ENCODE assay signal across 37 mouse cellular contexts in the genomic region with DNA sequence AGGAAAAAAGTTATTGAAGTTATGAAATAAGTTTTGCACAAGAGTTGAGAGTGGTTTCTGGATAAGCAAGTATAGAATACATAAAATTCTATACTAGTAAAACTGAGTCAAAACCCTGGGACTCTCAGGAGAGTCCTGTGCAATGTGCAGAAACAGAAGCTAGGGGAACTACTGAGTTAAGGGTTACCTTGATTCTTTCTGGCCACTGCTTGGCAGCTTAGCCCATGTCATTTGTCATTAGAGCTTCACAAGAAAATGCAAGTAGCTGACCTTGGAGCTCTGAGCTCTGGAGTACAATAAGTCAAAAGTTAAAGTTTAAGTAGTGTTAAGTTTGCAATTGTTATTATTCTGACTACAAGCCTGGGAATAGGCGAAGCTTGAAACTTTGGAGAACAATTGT. TPM values are rescaled to one million over a fixed set of nuclear protein-coding genes. Genes with fewer than 3 reads are reported as not detected.
DNase-seq lines count a peak whose midpoint lies in the region; ATAC-seq and TF ChIP-seq lines count a peak whose summit lies in the region.
"Had no signal": no experiment of that assay in that cellular context is flagged by ENCODE, and none has a peak within 500 bp of the region (broad histone marks: within the 10 kb centered on the region; RNA-seq: fewer than 3 reads in every experiment).

No protein-coding gene starts in this region.

- CTCF ChIA-PET in Patski (lab: Charles Lee): interaction anchor here (0.8 to 2.0 kb wide), 3 partner anchors 8 to 121 kb away, joined by 3 to 6 read pairs (median 4); no protein-coding TSS in a partner anchor

- H3K4me2 ChIP-seq in heart, postnatal 0 days (ENCODE audit: low read depth, low read length): no peak overlapping the region
- no peak overlapping the region for H3K4me2 ChIP-seq in kidney, postnatal 0 days (ENCODE audit: low read length)
- H3K4me2 ChIP-seq: embryonic facial prominence, embryonic 13.5 days; forebrain, embryonic 15.5 days; heart, embryonic 15.5 days; hindbrain, embryonic 14.5 days; limb, embryonic 15.5 days; liver, embryonic 13.5 days; midbrain, embryonic 15.5 days had no signal

- no peaks in the 10 kb centered on the region for H3K9me3 ChIP-seq in heart, postnatal 0 days (replicated peaks; ENCODE audit: control insufficient read depth, low read length)
- no peaks in the 10 kb centered on the region for H3K9me3 ChIP-seq in kidney, postnatal 0 days (replicated peaks; ENCODE audit: low read length)
- H3K9me3 ChIP-seq: embryonic facial prominence, embryonic 13.5 days; forebrain, embryonic 10.5 days; forebrain, embryonic 15.5 days; heart, embryonic 10.5 days; heart, embryonic 15.5 days; limb, embryonic 10.5 days; limb, embryonic 15.5 days; liver, embryonic 13.5 days; midbrain, embryonic 15.5 days had no signal

- no peaks in the 10 kb centered on the region for H3K27me3 ChIP-seq in heart, postnatal 0 days (ENCODE audit: control insufficient read depth, insufficient read depth, low read length)
- no peaks in the 10 kb centered on the region for H3K27me3 ChIP-seq in kidney, postnatal 0 days (ENCODE audit: insufficient read depth, low read length)
- no peaks in the 10 kb centered on the region for H3K27me3 ChIP-seq in Patski
- H3K27me3 ChIP-seq: CH12.LX; embryonic facial prominence, embryonic 13.5 days; forebrain, embryonic 15.5 days; heart, embryonic 15.5 days; limb, embryonic 15.5 days; liver, embryonic 13.5 days; midbrain, embryonic 15.5 days had no signal

- no peak for DNase-seq in heart, postnatal 0 days (ENCODE audit: low spot score)
- no peak for DNase-seq in heart, postnatal 36 days
- peak; percentile 45 for DNase-seq in kidney, postnatal 0 days (ENCODE audit: low spot score)
- no peak for DNase-seq in kidney, postnatal 10 days
- DNase-seq in Patski (ENCODE audit: low read depth, low spot score): no peak
- peak; percentile 23 for DNase-seq in adipocyte (ENCODE audit: low spot score)
- DNase-seq in spleen, postnatal 4 days (ENCODE audit: low spot score in 2 of 2): no peak
- DNase-seq: cerebellum, adult 18-20 months; cerebellum, postnatal 10 days; gastrocnemius, postnatal 25 days; heart, postnatal 4 days; liver, embryonic 13.5 days; lung, adult 18-20 months; lung, postnatal 10 days; right cerebral cortex, postnatal 25 days; thymus, adult 18-20 months; thymus, postnatal 25 days had no signal

- H3K4me3 ChIP-seq in heart, postnatal 0 days (ENCODE audit: low read depth, low read length): no peak overlapping the region
- no peak overlapping the region for H3K4me3 ChIP-seq in kidney, postnatal 0 days (replicated peaks; ENCODE audit: low read depth, low read length)
- H3K4me3 ChIP-seq: embryonic facial prominence, embryonic 13.5 days; forebrain, embryonic 10.5 days; forebrain, embryonic 15.5 days; heart, embryonic 10.5 days; heart, embryonic 15.5 days; limb, embryonic 10.5 days; limb, embryonic 15.5 days; liver, embryonic 13.5 days; midbrain, embryonic 15.5 days had no signal

- no peak overlapping the region for H3K9ac ChIP-seq in heart, postnatal 0 days (replicated peaks; ENCODE audit: low read depth, low read length)
- no peak overlapping the region for H3K9ac ChIP-seq in kidney, postnatal 0 days (ENCODE audit: low read depth, low read length)
- H3K9ac ChIP-seq: embryonic facial prominence, embryonic 13.5 days; forebrain, embryonic 15.5 days; heart, embryonic 15.5 days; hindbrain, embryonic 14.5 days; limb, embryonic 15.5 days; liver, embryonic 13.5 days; midbrain, embryonic 15.5 days had no signal

- H3K36me3 ChIP-seq in heart, postnatal 0 days (replicated peaks; ENCODE audit: control insufficient read depth, insufficient read depth, low read length): no peaks in the 10 kb centered on the region
- H3K36me3 ChIP-seq in kidney, postnatal 0 days (ENCODE audit: insufficient read depth, low read length): no peaks in the 10 kb centered on the region
- H3K36me3 ChIP-seq: embryonic facial prominence, embryonic 13.5 days; forebrain, embryonic 10.5 days; forebrain, embryonic 15.5 days; heart, embryonic 10.5 days; heart, embryonic 15.5 days; limb, embryonic 10.5 days; limb, embryonic 15.5 days; liver, embryonic 13.5 days; midbrain, embryonic 15.5 days had no signal

- intact Hi-C loops in heart, postnatal 36 days (cut with DNase I): no loop called here

- TF ChIP-seq CTCF in heart, postnatal 0 days (IDR thresholded peaks at IDR 0.05; ENCODE audit: low read depth): peak; percentile 16; the same call in 1 of the 2 replicates
- TF ChIP-seq CTCF in kidney, postnatal 0 days (IDR thresholded peaks at IDR 0.05; ENCODE audit: low read depth): peak; percentile 57
- peak; percentile 50 for TF ChIP-seq CTCF in Patski (IDR thresholded peaks at IDR 0.05)

- no peak overlapping the region for H3K27ac ChIP-seq in heart, postnatal 0 days (ENCODE audit: low read depth)
- no peak overlapping the region for H3K27ac ChIP-seq in kidney, postnatal 0 days
- H3K27ac ChIP-seq: embryonic facial prominence, embryonic 13.5 days; forebrain, embryonic 10.5 days; forebrain, embryonic 15.5 days; heart, embryonic 10.5 days; heart, embryonic 15.5 days; hindbrain, embryonic 14.5 days; limb, embryonic 10.5 days; limb, embryonic 15.5 days; liver, embryonic 13.5 days; midbrain, embryonic 15.5 days had no signal

- H3K4me1 ChIP-seq in heart, postnatal 0 days (ENCODE audit: control insufficient read depth, insufficient read depth): no peaks in the 10 kb centered on the region
- H3K4me1 ChIP-seq in kidney, postnatal 0 days (replicated peaks; ENCODE audit: insufficient read depth, low read length): no peaks in the 10 kb centered on the region
- H3K4me1 ChIP-seq: embryonic facial prominence, embryonic 13.5 days; forebrain, embryonic 10.5 days; forebrain, embryonic 15.5 days; heart, embryonic 10.5 days; heart, embryonic 15.5 days; limb, embryonic 10.5 days; limb, embryonic 15.5 days; liver, embryonic 13.5 days; midbrain, embryonic 15.5 days had no signal

- WGBS in heart, postnatal 0 days: 75% methylated on average over 1 of the region's 1 CpGs
- WGBS in kidney, postnatal 0 days: 50% methylated on average over 1 of the region's 1 CpGs

- ATAC-seq in heart, postnatal 0 days (ENCODE audit: insufficient read depth, low read depth): no peak
- ATAC-seq in kidney, postnatal 0 days (replicated peaks; ENCODE audit: low FRiP score, low read depth): no peak
- peak; percentile 32 for ATAC-seq in Patski
- ATAC-seq: forebrain, embryonic 15.5 days; midbrain, embryonic 15.5 days had no signal

- POLR2A ChIA-PET in Patski (lab: Charles Lee): no interaction called here

- in situ Hi-C loops in Patski (cut with MboI; ENCODE audit: low pct_unique_long_range_greater_than_20kb): no loop called here

- TF ChIP-seq EP300 in heart, postnatal 0 days (IDR thresholded peaks at IDR 0.05; ENCODE audit: low read depth): no peak

RNA-seq across cellular contexts. Expression of a gene that starts 13.7 kb away (rescaled TPM):
- 0.99 and 1.6 TPM in 2 replicates for total RNA-seq in heart, postnatal 0 days (2014; rRNA removed; ENCODE audit: low replicate concordance)
- polyA plus RNA-seq in heart, postnatal 0 days (2015; fragmentation: Nextera tagmentation; extraction: Ambion mirVana): 0.14 and 0.19 TPM in 2 replicates
- under 1 TPM; 0.24 to 0.31 TPM for total RNA-seq in heart, postnatal 36 days (2021)
- polyA plus RNA-seq in kidney, postnatal 0 days (2015; fragmentation: Nextera tagmentation; extraction: Ambion mirVana): 0.78 and 1.0 TPM in 2 replicates
- not detected for polyA plus RNA-seq in Patski (2021)
- total RNA-seq: CH12.LX; common myeloid progenitor, adult 5-6 weeks; gastrocnemius, adult 18-20 months; gastrocnemius, postnatal 25 days; left cerebral cortex, postnatal 10 days; neutrophil, adult 5-6 weeks had no signal
- polyA plus RNA-seq: brain, embryonic 14.5 days; C2C12; embryonic facial prominence, embryonic 13.5 days; forebrain, embryonic 10.5 days; forebrain, embryonic 15.5 days; frontal cortex, adult 2 months; heart, embryonic 10.5 days; heart, embryonic 15.5 days; hindbrain, embryonic 14.5 days; limb, embryonic 10.5 days; liver, embryonic 13.5 days; midbrain, embryonic 15.5 days; neural tube, embryonic 11.5 days had no signal

RNA-seq across cellular contexts. Expression of a gene that starts 32.8 kb away (rescaled TPM):
- not detected in 2 replicates for total RNA-seq in heart, postnatal 0 days (2014; rRNA removed; ENCODE audit: low replicate concordance)
- not detected in 2 replicates for polyA plus RNA-seq in heart, postnatal 0 days (2015; fragmentation: Nextera tagmentation; extraction: Ambion mirVana)
- total RNA-seq in heart, postnatal 36 days (2021): not detected
- polyA plus RNA-seq in kidney, postnatal 0 days (2015; fragmentation: Nextera tagmentation; extraction: Ambion mirVana): not detected in 2 replicates
- polyA plus RNA-seq in Patski (2021): not detected
- total RNA-seq: CH12.LX; common myeloid progenitor, adult 5-6 weeks; gastrocnemius, adult 18-20 months; gastrocnemius, postnatal 25 days; heart, postnatal 4 days; left cerebral cortex, postnatal 10 days; neutrophil, adult 5-6 weeks had no signal
- polyA plus RNA-seq: C2C12; embryonic facial prominence, embryonic 13.5 days; forebrain, embryonic 10.5 days; forebrain, embryonic 15.5 days; heart, embryonic 10.5 days; heart, embryonic 15.5 days; hindbrain, embryonic 14.5 days; large intestine, adult 2 months; limb, embryonic 10.5 days; limb, embryonic 15.5 days; midbrain, embryonic 15.5 days; neural tube, embryonic 11.5 days; stomach, embryonic 16.5 days had no signal

Comparison
In these comparisons a context has a peak if more than half of its experiments do, and no peak if none do; other contexts are left out.
1. DNase-seq: peak in kidney, postnatal 0 days (single experiment) and adipocyte (single experiment); none in heart, postnatal 0 days (single experiment), heart, postnatal 36 days (0 of 2), kidney, postnatal 10 days (single experiment), Patski (single experiment) and spleen, postnatal 4 days (0 of 2).
2. Peak in every context shown above with its lines, with median percentiles within 50 percentile points of each other: CTCF ChIP-seq.